Mouse (Mus musculus) leukemia stem cell, adult 10-12 weeks (primary cell): ENCODE results near the gene Hibadh. TPM values are rescaled to one million over a fixed set of nuclear protein-coding genes. Genes with fewer than 3 reads are reported as not detected.

ENCODE experiments used
- polyA plus RNA-seq: library from polyadenylated mRNA; stranded (reverse); fragments of >175 nt; gene quantifications from 2 replicates; pipeline ENCODE4 v1.2.3, GENCODE M21; 2012; ENCODE audit warnings: low replicate concordance

Hibadh gene
- polyA plus RNA-seq = 4.2 and 5.2 TPM in 2 replicates

DNA sequence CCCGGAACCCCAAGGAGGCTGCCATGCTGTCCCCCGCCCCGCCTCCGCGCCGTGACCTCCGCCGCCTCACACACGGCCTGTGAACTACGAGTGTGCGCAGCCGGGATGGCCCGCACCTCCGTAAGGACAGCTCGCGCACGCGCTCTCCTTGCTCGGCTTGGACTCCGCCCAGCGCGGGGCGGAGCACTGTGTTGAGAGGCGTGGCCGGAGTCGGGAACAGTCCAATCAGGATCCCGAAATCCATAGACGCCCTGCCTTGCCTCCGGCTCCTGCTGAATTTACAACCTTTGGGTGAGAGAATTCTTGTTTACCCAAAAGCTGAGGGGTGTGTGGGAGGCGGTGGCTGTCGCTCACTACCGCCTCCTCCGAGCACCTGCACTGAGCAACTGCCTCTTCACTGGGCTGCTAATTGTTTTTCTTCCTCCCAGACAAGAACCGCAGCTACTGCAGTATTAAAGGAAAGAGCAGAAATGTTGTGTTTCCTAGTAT is at the start of gene Hibadh:
Gene Hibadh, minus strand, starts transcription at position 166 of the 489 bp plus-strand sequence.

Other genes with a start within 250 kb of the Hibadh start
- 3.3 and 6.5 TPM in 2 replicates for gene Tax1bp1, start 73.3 kb upstream of the Hibadh start, polyA plus RNA-seq